Mouse (Mus musculus): Measurements from ENCODE around the gene Smim4. TPM values are rescaled to one million over a fixed set of nuclear protein-coding genes. Genes with fewer than 3 reads are reported as not detected.

Gene Smim4
- polyA plus RNA-seq, 1 experiment = 91.1 TPM

GRCm38 (mm10) chr14:31171386-31171785, 42.6 kb upstream of the Smim4 start:
- peaks cover 48% of the 10 kb centered on the region for H3K36me3 ChIP-seq (ENCODE audit: control insufficient read depth, insufficient read depth, low read length)
- H3K27me3 ChIP-seq (ENCODE audit: control insufficient read depth, insufficient read depth, low read length) = no peaks in the 10 kb centered on the region
- H3K4me3 ChIP-seq (ENCODE audit: control insufficient read depth, insufficient read depth, low read length) = no peak overlapping the region
- DNase-seq = no peak
- TF ChIP-seq CTCF (IDR thresholded peaks at IDR 0.05; ENCODE audit: borderline replicate concordance, control insufficient read depth, extremely low read depth, insufficient read depth, low read length, poor library complexity) = no peak
- no peak for TF ChIP-seq POLR2A (IDR thresholded peaks at IDR 0.05; ENCODE audit: control insufficient read depth, extremely low read depth, insufficient read depth, low read length, poor library complexity)
- H3K4me1 ChIP-seq (replicated peaks; ENCODE audit: control insufficient read depth, insufficient read depth, low read length) = no peaks in the 10 kb centered on the region
- H3K27ac ChIP-seq (ENCODE audit: control insufficient read depth, insufficient read depth, low read length) = no peak overlapping the region
- 95% methylated on average over 11 of the region's 11 CpGs for WGBS

GRCm38 (mm10) chr14:31170963-31171362, 42.2 kb upstream of the Smim4 start:
- no peak overlapping the region for H3K4me3 ChIP-seq (ENCODE audit: control insufficient read depth, insufficient read depth, low read length)
- 97% methylated on average over 13 of the region's 13 CpGs for WGBS
- H3K4me1 ChIP-seq (replicated peaks; ENCODE audit: control insufficient read depth, insufficient read depth, low read length) = no peaks in the 10 kb centered on the region
- TF ChIP-seq POLR2A (IDR thresholded peaks at IDR 0.05; ENCODE audit: control insufficient read depth, extremely low read depth, insufficient read depth, low read length, poor library complexity) (no peak), CTCF (IDR thresholded peaks at IDR 0.05; ENCODE audit: borderline replicate concordance, control insufficient read depth, extremely low read depth, insufficient read depth, low read length, poor library complexity) (no peak)
- peaks cover 44% of the 10 kb centered on the region for H3K36me3 ChIP-seq (ENCODE audit: control insufficient read depth, insufficient read depth, low read length)
- no peak overlapping the region for H3K27ac ChIP-seq (ENCODE audit: control insufficient read depth, insufficient read depth, low read length)
- H3K27me3 ChIP-seq (ENCODE audit: control insufficient read depth, insufficient read depth, low read length) = no peaks in the 10 kb centered on the region
- DNase-seq = no peak

GRCm38 (mm10) chr14:31169508-31169907, 40.8 kb upstream of the Smim4 start:
- no peak for TF ChIP-seq CTCF (IDR thresholded peaks at IDR 0.05; ENCODE audit: borderline replicate concordance, control insufficient read depth, extremely low read depth, insufficient read depth, low read length, poor library complexity)
- no peak for TF ChIP-seq POLR2A (IDR thresholded peaks at IDR 0.05; ENCODE audit: control insufficient read depth, extremely low read depth, insufficient read depth, low read length, poor library complexity)
- no peak overlapping the region for H3K4me3 ChIP-seq (ENCODE audit: control insufficient read depth, insufficient read depth, low read length)
- 55% methylated on average over 6 of the region's 6 CpGs for WGBS
- H3K4me1 ChIP-seq (replicated peaks; ENCODE audit: control insufficient read depth, insufficient read depth, low read length) = no peaks in the 10 kb centered on the region
- H3K27me3 ChIP-seq (ENCODE audit: control insufficient read depth, insufficient read depth, low read length) = no peaks in the 10 kb centered on the region
- no peak for DNase-seq
- H3K27ac ChIP-seq (ENCODE audit: control insufficient read depth, insufficient read depth, low read length) = no peak overlapping the region
- H3K36me3 ChIP-seq (ENCODE audit: control insufficient read depth, insufficient read depth, low read length) = peaks cover 38% of the 10 kb centered on the region

GRCm38 (mm10) chr14:31168425-31168824, 39.7 kb upstream of the Smim4 start, which contains the start of gene Stab1:
TSS of gene Stab1 (minus strand) at chr14:31168641.
- H3K36me3 ChIP-seq (ENCODE audit: control insufficient read depth, insufficient read depth, low read length) = peaks cover 27% of the 10 kb centered on the region
- H3K4me3 ChIP-seq (ENCODE audit: control insufficient read depth, insufficient read depth, low read length) = no peak within 1 kb of the TSS
- no peak for DNase-seq
- H3K4me1 ChIP-seq (replicated peaks; ENCODE audit: control insufficient read depth, insufficient read depth, low read length) = no peaks in the 10 kb centered on the region
- H3K27me3 ChIP-seq (ENCODE audit: control insufficient read depth, insufficient read depth, low read length) = no peaks in the 10 kb centered on the region
- 12% methylated on average over 10 of the region's 10 CpGs for WGBS
- H3K27ac ChIP-seq (ENCODE audit: control insufficient read depth, insufficient read depth, low read length) = no peak within 1 kb of the TSS
- TF ChIP-seq CTCF (IDR thresholded peaks at IDR 0.05; ENCODE audit: borderline replicate concordance, control insufficient read depth, extremely low read depth, insufficient read depth, low read length, poor library complexity) (no peak), POLR2A (IDR thresholded peaks at IDR 0.05; ENCODE audit: control insufficient read depth, extremely low read depth, insufficient read depth, low read length, poor library complexity) (no peak)

- no peak overlapping the region for H3K4me3 ChIP-seq (ENCODE audit: control insufficient read depth, insufficient read depth, low read length)
- TF ChIP-seq CTCF (IDR thresholded peaks at IDR 0.05; ENCODE audit: borderline replicate concordance, control insufficient read depth, extremely low read depth, insufficient read depth, low read length, poor library complexity) = no peak
- TF ChIP-seq POLR2A (IDR thresholded peaks at IDR 0.05; ENCODE audit: control insufficient read depth, extremely low read depth, insufficient read depth, low read length, poor library complexity) = no peak
- H3K36me3 ChIP-seq (ENCODE audit: control insufficient read depth, insufficient read depth, low read length) = peaks cover 11% of the 10 kb centered on the region
- no peak for DNase-seq
- 59% methylated on average over 9 of the region's 9 CpGs for WGBS
- no peaks in the 10 kb centered on the region for H3K4me1 ChIP-seq (replicated peaks; ENCODE audit: control insufficient read depth, insufficient read depth, low read length)
- H3K27ac ChIP-seq (ENCODE audit: control insufficient read depth, insufficient read depth, low read length) = no peak overlapping the region
- H3K27me3 ChIP-seq (ENCODE audit: control insufficient read depth, insufficient read depth, low read length) = no peaks in the 10 kb centered on the region
Observed at GRCm38 (mm10) chr14:31166827-31167226, 38.1 kb upstream of the Smim4 start.

GRCm38 (mm10) chr14:31165991-31166630, 37.4 kb upstream of the Smim4 start:
- Histone ChIP-seq H3K27me3 (ENCODE audit: control insufficient read depth, insufficient read depth, low read length) (no peaks in the 10 kb centered on the region), H3K36me3 (ENCODE audit: control insufficient read depth, insufficient read depth, low read length) (peaks cover 4% of the 10 kb centered on the region; the same call in 1 of the 2 replicates), H3K4me3 (ENCODE audit: control insufficient read depth, insufficient read depth, low read length) (no peak overlapping the region), H3K27ac (ENCODE audit: control insufficient read depth, insufficient read depth, low read length) (no peak overlapping the region), H3K4me1 (replicated peaks; ENCODE audit: control insufficient read depth, insufficient read depth, low read length) (no peaks in the 10 kb centered on the region)
- DNase-seq = no peak
- TF ChIP-seq POLR2A (IDR thresholded peaks at IDR 0.05; ENCODE audit: control insufficient read depth, extremely low read depth, insufficient read depth, low read length, poor library complexity) (no peak), CTCF (IDR thresholded peaks at IDR 0.05; ENCODE audit: borderline replicate concordance, control insufficient read depth, extremely low read depth, insufficient read depth, low read length, poor library complexity) (no peak)
- WGBS = 11% methylated on average over 10 of the region's 10 CpGs

All from thymus, adult 2 months (tissue).